22 mouse cellular contexts compared by ENCODE assay signal in the genomic region with DNA sequence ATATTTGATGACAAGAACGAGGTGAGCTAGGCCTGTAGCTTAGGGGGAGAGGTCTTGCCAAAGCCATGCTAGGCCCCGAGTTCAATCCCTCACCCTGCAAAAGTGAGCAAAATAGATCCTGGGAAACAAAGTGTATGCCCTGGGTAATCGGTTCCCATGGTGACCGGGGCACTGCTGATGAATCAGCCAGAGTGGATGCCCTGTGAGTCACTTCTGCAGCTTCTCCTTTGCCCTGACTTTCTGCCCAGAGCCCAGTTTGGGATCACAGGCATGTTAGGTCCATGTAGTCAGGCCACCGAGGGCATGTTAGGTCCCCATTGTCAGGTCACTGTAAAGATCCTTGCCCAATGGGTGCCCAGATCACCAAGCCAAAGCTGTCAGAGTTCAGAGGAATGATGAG. TPM values are rescaled to one million over a fixed set of nuclear protein-coding genes. Genes with fewer than 3 reads are reported as not detected.
A peak's percentile ranks its signal among the peaks of the same experiment; 100 is the strongest.
DNase-seq lines count a peak whose midpoint lies in the region; ATAC-seq and TF ChIP-seq lines count a peak whose summit lies in the region.
"Had no signal": no experiment of that assay in that cellular context is flagged by ENCODE, and none has a peak within 500 bp of the region (broad histone marks: within the 10 kb centered on the region; RNA-seq: fewer than 3 reads in every experiment).

No protein-coding gene starts in this region.

- no peaks in the 10 kb centered on the region for H3K27me3 ChIP-seq in forebrain, postnatal 0 days (ENCODE audit: insufficient read depth, low read length)
- H3K27me3 ChIP-seq: heart, embryonic 12.5 days; liver, embryonic 13.5 days; lung, embryonic 15.5 days; midbrain, embryonic 12.5 days had no signal

- H3K4me2 ChIP-seq in forebrain, postnatal 0 days (ENCODE audit: low read depth) = no peak overlapping the region
- H3K4me2 ChIP-seq: heart, embryonic 12.5 days; liver, embryonic 13.5 days; lung, embryonic 15.5 days; midbrain, embryonic 12.5 days had no signal

- no peaks in the 10 kb centered on the region for H3K9me3 ChIP-seq in forebrain, postnatal 0 days (ENCODE audit: low read length)
- H3K9me3 ChIP-seq: lung, embryonic 15.5 days had no signal

- peak; percentile 31 to 53 for DNase-seq in urinary bladder, adult 18-20 months (ENCODE audit: low spot score in 2 of 2)
- no peak for DNase-seq in urinary bladder, postnatal 10 days (ENCODE audit: low spot score)
- DNase-seq in adipocyte (ENCODE audit: low spot score) = peak; percentile 77
- DNase-seq in brain, adult 2 months (ENCODE audit: low read depth, low spot score) = peak; percentile 49
- no peak for DNase-seq in layer of hippocampus, adult 2 months (ENCODE audit: low spot score in 2 of 2)
- no peak for DNase-seq in forebrain, postnatal 0 days
- DNase-seq in left cerebral cortex, postnatal 4 days = no peak
- DNase-seq: cerebellum, adult 11 months; cerebellum, postnatal 25 days; heart, postnatal 4 days; kidney, adult 2 months; kidney, postnatal 25 days; liver, embryonic 13.5 days; thymus, adult 18-20 months had no signal

- intact Hi-C loops in left cerebral cortex, postnatal 4 days (cut with DNase I) = no loop called here

- no peak overlapping the region for H3K27ac ChIP-seq in layer of hippocampus, adult 2 months
- no peak overlapping the region for H3K27ac ChIP-seq in forebrain, postnatal 0 days (ENCODE audit: low read depth, low read length)
- H3K27ac ChIP-seq: liver, embryonic 13.5 days; lung, embryonic 15.5 days; macrophage; midbrain, embryonic 12.5 days had no signal

- no peak overlapping the region for H3K4me3 ChIP-seq in layer of hippocampus, adult 2 months
- no peak overlapping the region for H3K4me3 ChIP-seq in forebrain, postnatal 0 days (ENCODE audit: low read depth, low read length)
- H3K4me3 ChIP-seq: heart, embryonic 12.5 days; liver, embryonic 13.5 days; lung, embryonic 15.5 days; midbrain, embryonic 12.5 days had no signal

- no peak for TF ChIP-seq CTCF in layer of hippocampus, adult 2 months (conservative IDR thresholded peaks at IDR 0.05)
- no peak for TF ChIP-seq CTCF in forebrain, postnatal 0 days (IDR thresholded peaks at IDR 0.05; ENCODE audit: low read depth)

- no peak for ATAC-seq in forebrain, postnatal 0 days
- ATAC-seq: CD4-positive, CD25-positive, alpha-beta regulatory T cell, adult 4 months; forebrain, embryonic 14.5 days had no signal

- 0 out of 2 replicates have a peak, but pooled peaks cover 3% of the 10 kb centered on the region for H3K4me1 ChIP-seq in forebrain, postnatal 0 days (ENCODE audit: insufficient read depth)

- no peak overlapping the region for H3K9ac ChIP-seq in forebrain, postnatal 0 days
- H3K9ac ChIP-seq: heart, embryonic 12.5 days; liver, embryonic 13.5 days; lung, embryonic 15.5 days; midbrain, embryonic 12.5 days had no signal

- H3K36me3 ChIP-seq in forebrain, postnatal 0 days (ENCODE audit: insufficient read depth) = no peaks in the 10 kb centered on the region
- H3K36me3 ChIP-seq: G1E; heart, embryonic 12.5 days; liver, embryonic 13.5 days; lung, embryonic 15.5 days; midbrain, embryonic 12.5 days had no signal

- 72% methylated on average over 5 of the region's 5 CpGs for WGBS in forebrain, postnatal 0 days

RNA-seq across cellular contexts. Expression of a gene that starts 45.5 kb away (rescaled TPM):
- total RNA-seq in layer of hippocampus, adult 2 months (2021) = under 1 TPM; 0.44 to 0.83 TPM
- 3.2 and 6.2 TPM in 2 replicates for total RNA-seq in forebrain, postnatal 0 days (2014; rRNA removed)
- 4.4 and 4.8 TPM in 2 replicates for polyA plus RNA-seq in forebrain, postnatal 0 days (2015; fragmentation: Nextera tagmentation; extraction: Ambion mirVana)
- total RNA-seq in left cerebral cortex, postnatal 4 days (2021) = 1 to 10 TPM; 2.0 to 2.1 TPM
- total RNA-seq: G1E; neutrophil, adult 5-6 weeks had no signal
- polyA plus RNA-seq: CD4-positive, CD25-positive, alpha-beta regulatory T cell, adult 4 months; G1E; macrophage had no signal

Comparison
In these comparisons a context has a peak if more than half of its experiments do, and no peak if none do; other contexts are left out.
1. DNase-seq: peak in urinary bladder, adult 18-20 months (2 of 2), adipocyte (single experiment) and brain, adult 2 months (single experiment); none in urinary bladder, postnatal 10 days (single experiment), layer of hippocampus, adult 2 months (0 of 2), forebrain, postnatal 0 days (single experiment) and left cerebral cortex, postnatal 4 days (single experiment).